Mouse (Mus musculus) thymus, adult 2 months (tissue): ENCODE data around the gene Fgfr2.

ENCODE experiments used
- CTCF ChIP-seq: fragments of 200-500 bp; IDR thresholded peaks from 2 replicates; pipeline ENCODE4 v1.5.1; 2012; ENCODE audit warnings: mild to moderate bottlenecking, control low read depth, low read length, moderate library complexity, borderline replicate concordance; ENCODE audit not compliant: control insufficient read depth, poor library complexity, insufficient read depth; ENCODE audit errors: extremely low read depth
- POLR2A ChIP-seq: fragments of 200-500 bp; IDR thresholded peaks from 2 replicates; pipeline ENCODE4 v1.6.1; 2012; ENCODE audit warnings: mild to moderate bottlenecking, low read length, control low read depth, moderate library complexity; ENCODE audit not compliant: control insufficient read depth, poor library complexity, insufficient read depth; ENCODE audit errors: extremely low read depth

DNA sequence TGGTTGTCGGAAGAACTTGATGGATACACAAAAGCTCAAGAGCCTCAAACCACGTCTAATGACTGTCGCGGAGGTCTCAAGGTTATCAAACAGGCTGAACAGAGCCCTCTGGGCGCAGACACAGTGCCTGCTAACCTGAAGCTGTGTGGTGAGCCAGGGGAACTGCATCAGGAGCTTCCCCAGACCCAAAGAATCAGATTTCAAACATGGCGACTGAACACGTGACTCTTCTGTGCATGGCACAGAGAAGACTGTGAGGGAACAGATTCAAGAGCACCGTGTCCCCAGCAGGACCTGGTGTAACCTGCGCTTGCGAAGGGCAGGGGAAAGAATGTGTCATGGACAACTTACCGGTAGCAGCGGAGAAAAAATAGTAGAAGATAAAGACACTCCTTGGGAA, 1805.6 kb downstream of the Fgfr2 start:
- TF ChIP-seq POLR2A, result no peak
- no peak for TF ChIP-seq CTCF
